ENCODE assay signal across 16 mouse cellular contexts in genomic region chrX:140513379-140513778, GRCm38 (mm10). TPM values are rescaled to one million over a fixed set of nuclear protein-coding genes. Genes with fewer than 3 reads are reported as not detected.
DNase-seq lines count a peak whose midpoint lies in the region; ATAC-seq and TF ChIP-seq lines count a peak whose summit lies in the region.
"Had no signal": no experiment of that assay in that cellular context is flagged by ENCODE, and none has a peak within 500 bp of the region (broad histone marks: within the 10 kb centered on the region; RNA-seq: fewer than 3 reads in every experiment).

No protein-coding gene starts in this region.

- intact Hi-C loops in gastrocnemius, adult 2 months (cut with DNase I) = no loop called here
- intact Hi-C loops in gastrocnemius, postnatal 14 days (cut with DNase I; ENCODE audit: low total_unique reads) = no loop called here

- TF ChIP-seq CTCF in gastrocnemius, adult 2 months (IDR thresholded peaks at IDR 0.05) = no peak
- no peak for TF ChIP-seq CTCF in liver, postnatal 0 days (IDR thresholded peaks at IDR 0.05; ENCODE audit: low read depth)

- H3K9ac ChIP-seq in liver, postnatal 0 days (replicated peaks) = no peak overlapping the region
- H3K9ac ChIP-seq in liver, embryonic 12.5 days = no peak overlapping the region
- H3K9ac ChIP-seq: forebrain, embryonic 12.5 days; neural tube, embryonic 13.5 days had no signal

- peak; percentile 86 for DNase-seq in gastrocnemius, adult 2 months
- no peak for DNase-seq in gastrocnemius, postnatal 14 days
- DNase-seq in liver, postnatal 0 days = no peak
- peak; percentile 82 for DNase-seq in gastrocnemius, postnatal 25 days
- DNase-seq in embryo, embryonic 11 days = no peak
- DNase-seq in layer of hippocampus, adult 18-20 months (ENCODE audit: low spot score in 2 of 2) = no peak
- DNase-seq: cerebellum, adult 9-11 months; liver; right cerebral cortex, postnatal 25 days; thymus, adult 2 months had no signal

- H3K4me2 ChIP-seq in liver, postnatal 0 days (ENCODE audit: low read depth, low read length) = no peak overlapping the region
- no peak overlapping the region for H3K4me2 ChIP-seq in liver, embryonic 12.5 days
- H3K4me2 ChIP-seq: forebrain, embryonic 12.5 days; neural tube, embryonic 13.5 days had no signal

- no peak overlapping the region for H3K4me3 ChIP-seq in gastrocnemius, adult 2 months
- H3K4me3 ChIP-seq in liver, postnatal 0 days (ENCODE audit: low read depth, low read length) = no peak overlapping the region
- no peak overlapping the region for H3K4me3 ChIP-seq in liver, embryonic 12.5 days
- H3K4me3 ChIP-seq: forebrain, embryonic 12.5 days; layer of hippocampus, adult 2 months; megakaryocyte, embryonic 14.5 days; neural tube, embryonic 13.5 days had no signal

- ATAC-seq in liver, postnatal 0 days = peak; percentile 16; the same call in 1 of the 2 replicates
- ATAC-seq in liver, embryonic 12.5 days = no peak
- ATAC-seq in megakaryocyte progenitor cell, adult 5-6 weeks (replicated peaks; ENCODE audit: poor library complexity) = peak; percentile 43

- no peaks in the 10 kb centered on the region for H3K36me3 ChIP-seq in liver, postnatal 0 days (replicated peaks; ENCODE audit: insufficient read depth, low read length)
- H3K36me3 ChIP-seq in liver, embryonic 12.5 days = no peaks in the 10 kb centered on the region
- H3K36me3 ChIP-seq: forebrain, embryonic 12.5 days; neural tube, embryonic 13.5 days had no signal

- 71% methylated on average over 2 of the region's 2 CpGs for WGBS in liver, postnatal 0 days (ENCODE audit: insufficient replicate concordance)
- WGBS in liver, embryonic 12.5 days (ENCODE audit: insufficient replicate concordance) = 52% methylated on average over 2 of the region's 2 CpGs

- H3K9me3 ChIP-seq in liver, postnatal 0 days (ENCODE audit: low read length) = no peaks in the 10 kb centered on the region
- no peaks in the 10 kb centered on the region for H3K9me3 ChIP-seq in liver, embryonic 12.5 days (replicated peaks)
- H3K9me3 ChIP-seq: forebrain, embryonic 12.5 days; megakaryocyte, embryonic 14.5 days; neural tube, embryonic 13.5 days had no signal

- H3K27ac ChIP-seq in gastrocnemius, adult 2 months = peak overlapping the region; percentile 88
- no peak overlapping the region for H3K27ac ChIP-seq in liver, postnatal 0 days (ENCODE audit: low read depth)
- H3K27ac ChIP-seq in liver, embryonic 12.5 days = no peak overlapping the region
- H3K27ac ChIP-seq: forebrain, embryonic 12.5 days; layer of hippocampus, adult 2 months; neural tube, embryonic 13.5 days had no signal

- H3K4me1 ChIP-seq in liver, postnatal 0 days (ENCODE audit: insufficient read depth) = peaks cover 11% of the 10 kb centered on the region; the same call in 1 of the 2 replicates
- H3K4me1 ChIP-seq in liver, embryonic 12.5 days = peaks cover 4% of the 10 kb centered on the region; the same call in 1 of the 2 replicates

- peaks cover 4% of the 10 kb centered on the region; the same call in 1 of the 2 replicates for H3K27me3 ChIP-seq in liver, postnatal 0 days (ENCODE audit: insufficient read depth, low read length)
- H3K27me3 ChIP-seq in liver, embryonic 12.5 days (replicated peaks) = peaks cover 57% of the 10 kb centered on the region

- TF ChIP-seq EP300 in liver, postnatal 0 days (IDR thresholded peaks at IDR 0.05; ENCODE audit: low read depth) = no peak

RNA-seq across cellular contexts. Expression of gene Prps1, which starts 57.0 kb away (rescaled TPM):
- 10 to 100 TPM; 33.7 to 38.2 TPM for total RNA-seq in gastrocnemius, adult 2 months (2021)
- total RNA-seq in gastrocnemius, postnatal 14 days (2021) = 10 to 100 TPM; 18.9 to 22.5 TPM
- 19.2 and 20.2 TPM in 2 replicates for polyA plus RNA-seq in liver, postnatal 0 days (2015; fragmentation: Nextera tagmentation; extraction: Ambion mirVana)
- polyA plus RNA-seq in liver, embryonic 12.5 days (2016; fragmentation: Nextera tagmentation; extraction: Ambion mirVana) = 57.6 and 61.0 TPM in 2 replicates
- total RNA-seq in gastrocnemius, postnatal 25 days (2021) = 10 to 100 TPM; 23.8 to 25.9 TPM
- total RNA-seq in megakaryocyte progenitor cell, adult 5-6 weeks (2015) = 95.7 and 101 TPM in 2 replicates
- 76.2 and 93.0 TPM in 2 replicates for total RNA-seq in megakaryocyte progenitor cell, adult 5-6 weeks (2017)
- 10 to 100 TPM; 64.0 to 80.2 TPM for total RNA-seq in layer of hippocampus, adult 18-20 months (2021)

Comparison
In these comparisons a context has a peak if more than half of its experiments do, and no peak if none do; other contexts are left out.
1. DNase-seq: peak in gastrocnemius, adult 2 months (single experiment) and gastrocnemius, postnatal 25 days (single experiment); none in gastrocnemius, postnatal 14 days (single experiment), liver, postnatal 0 days (single experiment), embryo, embryonic 11 days (single experiment) and layer of hippocampus, adult 18-20 months (0 of 2).